Mouse (Mus musculus) G1E (cell line): ENCODE measurements at regions not wholly inside any gene's neighbourhood (a gene's known extent, or its start where the extent isn't known, plus 50 kb on each side); places are given as distances from the start of the nearest gene placed in this dataset.
"Not testable (repeated sequence)": the region's sequence is repeated elsewhere in the genome, so short reads cannot be mapped to it uniquely, and the experiment has no call there.

ENCODE experiments used
- ATAC-seq: 2 replicates; pipeline ENCODE4 v1.8.0; 2016; ENCODE audit warnings: mild to moderate bottlenecking; ENCODE audit not compliant: insufficient number of reproducible peaks, poor library complexity, low FRiP score, severe bottlenecking; ENCODE audit errors: extremely low read depth
- DNase-seq: peaks from one replicate; pipeline ENCODE4 v3.0.0; 2012; ENCODE audit warnings: low spot score
- H3K27me3 ChIP-seq: 2 replicates; pipeline ENCODE4 v1.6.1; 2012; ENCODE audit warnings: mild to moderate bottlenecking, low read length, inconsistent platforms; ENCODE audit not compliant: insufficient read depth
- H3K36me3 ChIP-seq: replicated peaks from 2 replicates; pipeline ENCODE3; 2012; ENCODE audit warnings: mild to moderate bottlenecking, inconsistent platforms
- H3K4me1 ChIP-seq: 2 replicates; pipeline ENCODE4 v1.6.1; 2012; ENCODE audit warnings: low read depth, low read length, inconsistent platforms, mixed read lengths; ENCODE audit not compliant: insufficient read depth
- H3K4me3 ChIP-seq: 2 replicates; pipeline ENCODE4 v1.5.1; 2012; ENCODE audit warnings: low read depth, mild to moderate bottlenecking, inconsistent platforms, low read length, moderate library complexity, mixed read lengths
- H3K9me3 ChIP-seq: replicated peaks from 2 replicates; pipeline ENCODE4 v1.6.1; 2012; ENCODE audit warnings: inconsistent platforms
- CTCF ChIP-seq: IDR thresholded peaks from 2 replicates; pipeline ENCODE4 v1.5.1; 2012; ENCODE audit warnings: low read depth, low read length, inconsistent platforms, mixed read lengths
- GATA1 ChIP-seq: IDR thresholded peaks from 2 replicates; pipeline ENCODE4 v1.6.1; 2012; ENCODE audit warnings: borderline replicate concordance, low read length, inconsistent platforms, mixed read lengths
- GATA2 ChIP-seq: IDR thresholded peaks from 2 replicates; pipeline ENCODE4 v1.6.1; 2012; ENCODE audit warnings: low read depth, low read length, inconsistent platforms, borderline replicate concordance
- POLR2AphosphoS5 ChIP-seq: IDR thresholded peaks from 2 replicates; pipeline ENCODE4 v1.6.1; 2012; ENCODE audit warnings: low read depth, low read length, inconsistent platforms; ENCODE audit not compliant: insufficient replicate concordance
- TAL1 ChIP-seq: conservative IDR thresholded peaks from 2 replicates; pipeline ENCODE4 v1.6.1; 2012; ENCODE audit warnings: low read depth, low read length, inconsistent platforms, mixed read lengths

DNA sequence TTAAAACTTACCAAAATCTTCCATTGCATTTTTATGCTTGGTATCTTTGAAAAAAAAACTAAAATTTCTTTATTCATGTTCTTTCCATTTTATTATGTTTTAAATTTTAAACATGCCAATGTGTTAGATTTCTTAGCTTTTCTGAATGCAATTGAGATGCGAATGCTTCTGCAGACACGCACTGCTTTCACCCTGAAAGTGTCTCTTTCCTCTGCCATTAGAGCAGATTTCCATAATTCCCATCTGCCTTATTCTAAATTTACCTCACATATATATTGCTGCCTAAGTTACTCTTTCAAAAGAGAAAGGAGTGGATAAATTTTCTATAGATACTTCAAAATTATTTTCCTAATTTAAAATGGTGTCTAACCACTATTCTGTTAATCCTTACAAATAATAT lies 1596.6 kb downstream of the Kcnt2 start:
- peaks cover 8% of the 10 kb centered on the region; the same call in 1 of the 2 replicates for H3K9me3 ChIP-seq
- no peaks in the 10 kb centered on the region for H3K4me1 ChIP-seq
- H3K27me3 ChIP-seq: no peaks in the 10 kb centered on the region
- DNase-seq (no peak), ATAC-seq (no peak)
- TF ChIP-seq GATA2 (no peak), CTCF (no peak), TAL1 (no peak), POLR2AphosphoS5 (no peak), GATA1 (no peak)
- H3K36me3 ChIP-seq: no peaks in the 10 kb centered on the region
- H3K4me3 ChIP-seq: no peak overlapping the region

- H3K4me1 ChIP-seq, ATAC-seq, H3K9me3 ChIP-seq, H3K36me3 ChIP-seq, H3K4me3 ChIP-seq, DNase-seq, H3K27me3 ChIP-seq: not testable (repeated sequence)
Observed at GRCm38 (mm10) chr1:141853841-141854240, 1607.9 kb downstream of the Kcnt2 start.

DNA sequence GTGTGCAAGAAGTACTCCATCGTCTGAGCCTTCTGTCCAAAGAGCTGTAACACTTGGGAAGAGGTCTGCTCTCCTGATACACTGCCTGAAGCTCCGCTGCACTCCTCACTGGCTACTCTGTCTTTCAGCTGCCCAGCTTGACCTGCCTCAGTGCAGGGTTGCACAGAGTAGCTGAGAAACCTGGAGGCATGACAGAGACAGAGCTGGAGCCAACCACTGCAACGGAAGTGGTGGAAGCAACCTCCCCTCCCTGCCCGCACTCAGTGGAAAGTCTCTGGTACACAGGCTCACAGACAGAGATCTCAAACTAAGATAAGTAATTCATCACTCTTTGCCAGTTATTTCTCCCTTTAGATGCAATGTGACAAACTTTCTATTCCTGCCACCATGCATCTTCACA lies 1638.4 kb downstream of the Kcnt2 start:
- H3K27me3 ChIP-seq: no peaks in the 10 kb centered on the region
- no peak for TF ChIP-seq CTCF
- TF ChIP-seq TAL1: no peak
- no peak for TF ChIP-seq GATA2
- TF ChIP-seq POLR2AphosphoS5: no peak
- ATAC-seq (no peak), DNase-seq (no peak)
- H3K4me1 ChIP-seq: no peaks in the 10 kb centered on the region
- peaks cover 6% of the 10 kb centered on the region; the same call in 1 of the 2 replicates for H3K9me3 ChIP-seq
- H3K36me3 ChIP-seq: no peaks in the 10 kb centered on the region
- no peak overlapping the region for H3K4me3 ChIP-seq

DNA sequence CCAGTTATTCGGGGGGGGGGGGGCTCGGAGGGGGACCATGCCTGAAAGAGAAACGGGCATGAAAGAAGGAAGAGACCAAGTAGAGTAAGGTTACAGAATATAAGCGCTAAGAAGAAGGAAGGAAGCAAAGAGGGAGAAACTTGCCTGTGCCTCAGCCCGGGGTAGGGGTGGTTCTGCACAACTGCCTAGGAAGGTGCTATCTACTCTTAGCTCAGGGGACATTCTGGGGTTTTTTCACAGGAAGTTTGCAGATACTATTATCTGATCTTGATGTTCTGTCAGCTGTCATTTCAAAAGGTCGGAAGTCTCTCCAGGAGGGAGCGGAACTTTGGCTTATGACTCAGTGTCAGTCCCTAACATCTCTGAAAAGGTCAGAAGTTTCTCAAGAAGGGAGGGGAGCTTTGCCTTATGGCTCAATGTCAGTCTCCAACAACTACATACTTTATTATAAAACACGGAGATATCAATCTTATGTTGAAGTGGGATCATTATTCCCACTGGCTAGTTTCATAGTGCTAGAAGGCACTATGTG lies 1652.0 kb downstream of the Kcnt2 start:
- ATAC-seq: no peak

GRCm38 (mm10) chr1:141911714-141912398 lies 1665.9 kb downstream of the Kcnt2 start:
- no peaks in the 10 kb centered on the region for H3K27me3 ChIP-seq
- ATAC-seq: no peak
- H3K4me3 ChIP-seq: no peak overlapping the region
- H3K9me3 ChIP-seq: peaks cover 13% of the 10 kb centered on the region
- DNase-seq: no peak
- H3K36me3 ChIP-seq: no peaks in the 10 kb centered on the region
- no peak for TF ChIP-seq POLR2AphosphoS5
- no peaks in the 10 kb centered on the region for H3K4me1 ChIP-seq

More for the DNA sequence above, 1652.0 kb downstream of the Kcnt2 start:
- no peaks in the 10 kb centered on the region for H3K4me1 ChIP-seq
- no peaks in the 10 kb centered on the region for H3K36me3 ChIP-seq
- no peak for DNase-seq
- no peak for TF ChIP-seq POLR2AphosphoS5
- no peak for TF ChIP-seq GATA1
- TF ChIP-seq TAL1: no peak
- TF ChIP-seq GATA2: no peak
- no peak for TF ChIP-seq CTCF
- H3K4me3 ChIP-seq: no peak overlapping the region
- no peaks in the 10 kb centered on the region for H3K27me3 ChIP-seq
- H3K9me3 ChIP-seq: no peaks in the 10 kb centered on the region; the same call in 1 of the 2 replicates

DNA sequence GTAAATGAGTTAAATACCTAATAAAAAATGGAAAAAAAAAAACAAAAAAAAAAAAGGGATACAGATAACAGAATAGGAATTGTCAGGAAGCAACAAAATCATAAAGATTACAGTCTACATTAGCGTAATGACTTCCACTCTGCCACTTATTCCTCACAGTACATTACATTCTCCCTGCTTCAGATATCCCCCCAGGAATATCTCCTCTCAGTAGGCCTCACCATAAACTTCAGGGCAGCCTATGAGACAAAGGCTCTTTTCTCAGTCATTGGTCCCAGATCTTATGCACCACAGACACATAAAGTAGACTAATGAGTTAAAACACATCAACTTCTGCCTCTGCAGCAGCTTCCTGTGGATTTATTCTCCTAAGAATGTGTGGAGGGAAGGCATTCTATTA lies 1680.2 kb downstream of the Kcnt2 start:
- DNase-seq: no peak
- TF ChIP-seq GATA1 (no peak), TAL1 (no peak), GATA2 (no peak), CTCF (no peak), POLR2AphosphoS5 (no peak)
- Histone ChIP-seq H3K27me3 (no peaks in the 10 kb centered on the region), H3K4me1 (no peaks in the 10 kb centered on the region), H3K9me3 (peaks cover 3% of the 10 kb centered on the region), H3K36me3 (no peaks in the 10 kb centered on the region), H3K4me3 (no peak overlapping the region)
- ATAC-seq: no peak

DNA sequence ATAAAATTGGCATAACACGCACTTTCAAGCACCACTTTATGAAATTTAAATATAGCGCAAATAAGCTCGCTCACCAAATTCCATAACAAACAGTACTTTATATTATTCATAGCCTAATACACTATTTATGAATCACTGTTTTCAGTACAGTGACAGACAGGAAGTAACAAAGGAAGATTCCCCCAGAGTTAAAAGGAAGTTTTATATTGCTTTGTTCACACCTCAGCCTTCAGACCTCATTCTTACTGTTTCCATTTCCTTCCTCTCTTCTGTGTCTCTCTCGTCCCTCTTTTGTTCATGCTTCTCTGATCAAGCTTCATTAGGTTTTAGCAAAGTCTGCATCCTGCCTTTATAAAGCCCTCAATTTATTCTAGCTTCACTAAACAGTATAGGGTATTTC lies 1680.8 kb downstream of the Kcnt2 start:
- TF ChIP-seq GATA1 (no peak), GATA2 (no peak), TAL1 (no peak), POLR2AphosphoS5 (no peak), CTCF (no peak)
- no peak for ATAC-seq

More for the DNA sequence above, 1680.8 kb downstream of the Kcnt2 start:
- no peak for DNase-seq
- Histone ChIP-seq H3K4me1 (no peaks in the 10 kb centered on the region), H3K4me3 (no peak overlapping the region), H3K36me3 (no peaks in the 10 kb centered on the region), H3K27me3 (no peaks in the 10 kb centered on the region), H3K9me3 (peaks cover 3% of the 10 kb centered on the region)
